Mouse (Mus musculus): Measurements from ENCODE around the gene Gm37240. TPM values are rescaled to one million over a fixed set of nuclear protein-coding genes. Genes with fewer than 3 reads are reported as not detected.

The Gm37240 gene
- polyA plus RNA-seq, 1 experiment from 2014 or later: 13.4 TPM

GRCm38 (mm10) chr3:84529021-84529420 lies 1358.3 kb downstream of the Gm37240 start:
- WGBS: 65% methylated on average over 2 of the region's 2 CpGs

GRCm38 (mm10) chr3:84524952-84525351 lies 1362.4 kb downstream of the Gm37240 start:
- H3K9me3 ChIP-seq (ENCODE audit: control insufficient read depth, low read length): no peaks in the 10 kb centered on the region
- no peaks in the 10 kb centered on the region for H3K4me1 ChIP-seq (ENCODE audit: control insufficient read depth, insufficient read depth, low read length)
- H3K36me3 ChIP-seq (ENCODE audit: control insufficient read depth, insufficient read depth, low read length): peaks cover 8% of the 10 kb centered on the region
- H3K27ac ChIP-seq (replicated peaks; ENCODE audit: low read depth, low read length): no peak overlapping the region
- WGBS: 92% methylated on average over 1 of the region's 1 CpGs
- DNase-seq (ENCODE audit: low spot score) (no peak), ATAC-seq (ENCODE audit: low read depth) (no peak)
- H3K27me3 ChIP-seq (replicated peaks; ENCODE audit: control insufficient read depth, insufficient read depth, low read length): no peaks in the 10 kb centered on the region
- H3K4me2 ChIP-seq (ENCODE audit: low read depth, low read length): no peak overlapping the region
- H3K9ac ChIP-seq (ENCODE audit: low read depth, low read length): no peak overlapping the region
- H3K4me3 ChIP-seq (ENCODE audit: low read depth, low read length): no peak overlapping the region

More at GRCm38 (mm10) chr3:84529021-84529420, 1358.3 kb downstream of the Gm37240 start:
- H3K4me2 ChIP-seq (ENCODE audit: low read depth, low read length): no peak overlapping the region
- no peak overlapping the region for H3K9ac ChIP-seq (ENCODE audit: low read depth, low read length)
- no peak overlapping the region for H3K27ac ChIP-seq (replicated peaks; ENCODE audit: low read depth, low read length)
- H3K9me3 ChIP-seq (ENCODE audit: control insufficient read depth, low read length): no peaks in the 10 kb centered on the region
- no peaks in the 10 kb centered on the region for H3K27me3 ChIP-seq (replicated peaks; ENCODE audit: control insufficient read depth, insufficient read depth, low read length)
- ATAC-seq (ENCODE audit: low read depth) (no peak), DNase-seq (ENCODE audit: low spot score) (no peak)
- H3K36me3 ChIP-seq (ENCODE audit: control insufficient read depth, insufficient read depth, low read length): peaks cover 12% of the 10 kb centered on the region
- no peaks in the 10 kb centered on the region for H3K4me1 ChIP-seq (ENCODE audit: control insufficient read depth, insufficient read depth, low read length)
- no peak overlapping the region for H3K4me3 ChIP-seq (ENCODE audit: low read depth, low read length)

GRCm38 (mm10) chr3:84516163-84516562 lies 1371.2 kb downstream of the Gm37240 start:
- Histone ChIP-seq H3K9me3 (ENCODE audit: control insufficient read depth, low read length) (no peaks in the 10 kb centered on the region), H3K27me3 (replicated peaks; ENCODE audit: control insufficient read depth, insufficient read depth, low read length) (no peaks in the 10 kb centered on the region), H3K4me2 (ENCODE audit: low read depth, low read length) (no peak overlapping the region), H3K9ac (ENCODE audit: low read depth, low read length) (no peak overlapping the region), H3K4me1 (ENCODE audit: control insufficient read depth, insufficient read depth, low read length) (no peaks in the 10 kb centered on the region), H3K36me3 (ENCODE audit: control insufficient read depth, insufficient read depth, low read length) (peaks cover 25% of the 10 kb centered on the region; the same call in 1 of the 2 replicates), H3K27ac (replicated peaks; ENCODE audit: low read depth, low read length) (no peak overlapping the region), H3K4me3 (ENCODE audit: low read depth, low read length) (no peak overlapping the region)
- 92% methylated on average over 3 of the region's 3 CpGs for WGBS
- ATAC-seq (ENCODE audit: low read depth) (no peak), DNase-seq (ENCODE audit: low spot score) (no peak)

- Histone ChIP-seq H3K27me3 (replicated peaks; ENCODE audit: control insufficient read depth, insufficient read depth, low read length) (no peaks in the 10 kb centered on the region), H3K4me2 (ENCODE audit: low read depth, low read length) (no peak overlapping the region), H3K27ac (replicated peaks; ENCODE audit: low read depth, low read length) (no peak overlapping the region), H3K9ac (ENCODE audit: low read depth, low read length) (no peak overlapping the region), H3K4me1 (ENCODE audit: control insufficient read depth, insufficient read depth, low read length) (no peaks in the 10 kb centered on the region), H3K36me3 (ENCODE audit: control insufficient read depth, insufficient read depth, low read length) (peaks cover 18% of the 10 kb centered on the region; the same call in 1 of the 2 replicates), H3K9me3 (ENCODE audit: control insufficient read depth, low read length) (no peaks in the 10 kb centered on the region), H3K4me3 (ENCODE audit: low read depth, low read length) (no peak overlapping the region)
- 68% methylated on average over 6 of the region's 6 CpGs for WGBS
- no peak for DNase-seq (ENCODE audit: low spot score)
- ATAC-seq (ENCODE audit: low read depth): no peak
These were observed 1374.4 kb downstream of the Gm37240 start for GRCm38 (mm10) chr3:84512774-84513515.

GRCm38 (mm10) chr3:84505193-84505592 lies 1382.1 kb downstream of the Gm37240 start:
- Histone ChIP-seq H3K9ac (ENCODE audit: low read depth, low read length) (no peak overlapping the region), H3K36me3 (ENCODE audit: control insufficient read depth, insufficient read depth, low read length) (0 out of 2 replicates have a peak, but pooled peaks cover 11% of the 10 kb centered on the region), H3K9me3 (ENCODE audit: control insufficient read depth, low read length) (no peaks in the 10 kb centered on the region), H3K4me1 (ENCODE audit: control insufficient read depth, insufficient read depth, low read length) (peaks cover 4% of the 10 kb centered on the region), H3K27me3 (replicated peaks; ENCODE audit: control insufficient read depth, insufficient read depth, low read length) (no peaks in the 10 kb centered on the region), H3K27ac (replicated peaks; ENCODE audit: low read depth, low read length) (no peak overlapping the region), H3K4me3 (ENCODE audit: low read depth, low read length) (no peak overlapping the region), H3K4me2 (ENCODE audit: low read depth, low read length) (no peak overlapping the region)
- DNase-seq (ENCODE audit: low spot score): no peak
- ATAC-seq (ENCODE audit: low read depth): no peak
- WGBS: 91% methylated on average over 4 of the region's 4 CpGs

GRCm38 (mm10) chr3:84504291-84504690 lies 1383.0 kb downstream of the Gm37240 start:
- Histone ChIP-seq H3K4me2 (ENCODE audit: low read depth, low read length) (no peak overlapping the region), H3K4me1 (ENCODE audit: control insufficient read depth, insufficient read depth, low read length) (peaks cover 5% of the 10 kb centered on the region), H3K27ac (replicated peaks; ENCODE audit: low read depth, low read length) (no peak overlapping the region), H3K9ac (ENCODE audit: low read depth, low read length) (no peak overlapping the region), H3K4me3 (ENCODE audit: low read depth, low read length) (no peak overlapping the region), H3K36me3 (ENCODE audit: control insufficient read depth, insufficient read depth, low read length) (0 out of 2 replicates have a peak, but pooled peaks cover 10% of the 10 kb centered on the region), H3K9me3 (ENCODE audit: control insufficient read depth, low read length) (no peaks in the 10 kb centered on the region), H3K27me3 (replicated peaks; ENCODE audit: control insufficient read depth, insufficient read depth, low read length) (no peaks in the 10 kb centered on the region)
- ATAC-seq (ENCODE audit: low read depth) (no peak), DNase-seq (ENCODE audit: low spot score) (no peak)
- WGBS: 85% methylated on average over 8 of the region's 8 CpGs

- H3K9me3 ChIP-seq (ENCODE audit: control insufficient read depth, low read length): no peaks in the 10 kb centered on the region
- WGBS: 61% methylated on average over 2 of the region's 2 CpGs
- no peak overlapping the region for H3K27ac ChIP-seq (replicated peaks; ENCODE audit: low read depth, low read length)
- H3K36me3 ChIP-seq (ENCODE audit: control insufficient read depth, insufficient read depth, low read length): peaks cover 10% of the 10 kb centered on the region; the same call in 1 of the 2 replicates
- no peak for ATAC-seq (ENCODE audit: low read depth)
- no peak overlapping the region for H3K4me2 ChIP-seq (ENCODE audit: low read depth, low read length)
- DNase-seq (ENCODE audit: low spot score): no peak
- H3K9ac ChIP-seq (ENCODE audit: low read depth, low read length): no peak overlapping the region
- no peak overlapping the region for H3K4me3 ChIP-seq (ENCODE audit: low read depth, low read length)
- H3K4me1 ChIP-seq (ENCODE audit: control insufficient read depth, insufficient read depth, low read length): peaks cover 5% of the 10 kb centered on the region
- no peaks in the 10 kb centered on the region for H3K27me3 ChIP-seq (replicated peaks; ENCODE audit: control insufficient read depth, insufficient read depth, low read length)
These were observed 1385.2 kb downstream of the Gm37240 start for GRCm38 (mm10) chr3:84502101-84502500.

- no peak overlapping the region for H3K4me3 ChIP-seq (ENCODE audit: low read depth, low read length)
- H3K27me3 ChIP-seq (replicated peaks; ENCODE audit: control insufficient read depth, insufficient read depth, low read length): no peaks in the 10 kb centered on the region
- 59% methylated on average over 10 of the region's 10 CpGs for WGBS
- DNase-seq (ENCODE audit: low spot score): no peak
- no peak overlapping the region for H3K9ac ChIP-seq (ENCODE audit: low read depth, low read length)
- ATAC-seq (ENCODE audit: low read depth): no peak
- H3K4me1 ChIP-seq (ENCODE audit: control insufficient read depth, insufficient read depth, low read length): peaks cover 5% of the 10 kb centered on the region
- H3K4me2 ChIP-seq (ENCODE audit: low read depth, low read length): no peak overlapping the region
- H3K36me3 ChIP-seq (ENCODE audit: control insufficient read depth, insufficient read depth, low read length): peaks cover 10% of the 10 kb centered on the region; the same call in 1 of the 2 replicates
- no peaks in the 10 kb centered on the region for H3K9me3 ChIP-seq (ENCODE audit: control insufficient read depth, low read length)
- no peak overlapping the region for H3K27ac ChIP-seq (replicated peaks; ENCODE audit: low read depth, low read length)
These were observed 1386.8 kb downstream of the Gm37240 start for GRCm38 (mm10) chr3:84500491-84500890.

GRCm38 (mm10) chr3:84497718-84498117 lies 1389.6 kb downstream of the Gm37240 start:
- WGBS: 75% methylated on average over 11 of the region's 11 CpGs
- H3K36me3 ChIP-seq (ENCODE audit: control insufficient read depth, insufficient read depth, low read length): peaks cover 5% of the 10 kb centered on the region; the same call in 1 of the 2 replicates
- DNase-seq (ENCODE audit: low spot score): no peak
- no peak overlapping the region for H3K27ac ChIP-seq (replicated peaks; ENCODE audit: low read depth, low read length)
- no peak overlapping the region for H3K4me2 ChIP-seq (ENCODE audit: low read depth, low read length)
- H3K4me1 ChIP-seq (ENCODE audit: control insufficient read depth, insufficient read depth, low read length): peaks cover 5% of the 10 kb centered on the region
- ATAC-seq (ENCODE audit: low read depth): no peak
- H3K9ac ChIP-seq (ENCODE audit: low read depth, low read length): no peak overlapping the region
- H3K4me3 ChIP-seq (ENCODE audit: low read depth, low read length): no peak overlapping the region
- H3K27me3 ChIP-seq (replicated peaks; ENCODE audit: control insufficient read depth, insufficient read depth, low read length): no peaks in the 10 kb centered on the region
- H3K9me3 ChIP-seq (ENCODE audit: control insufficient read depth, low read length): no peaks in the 10 kb centered on the region
